8 mouse cellular contexts compared by ENCODE assay signal in the genomic region with DNA sequence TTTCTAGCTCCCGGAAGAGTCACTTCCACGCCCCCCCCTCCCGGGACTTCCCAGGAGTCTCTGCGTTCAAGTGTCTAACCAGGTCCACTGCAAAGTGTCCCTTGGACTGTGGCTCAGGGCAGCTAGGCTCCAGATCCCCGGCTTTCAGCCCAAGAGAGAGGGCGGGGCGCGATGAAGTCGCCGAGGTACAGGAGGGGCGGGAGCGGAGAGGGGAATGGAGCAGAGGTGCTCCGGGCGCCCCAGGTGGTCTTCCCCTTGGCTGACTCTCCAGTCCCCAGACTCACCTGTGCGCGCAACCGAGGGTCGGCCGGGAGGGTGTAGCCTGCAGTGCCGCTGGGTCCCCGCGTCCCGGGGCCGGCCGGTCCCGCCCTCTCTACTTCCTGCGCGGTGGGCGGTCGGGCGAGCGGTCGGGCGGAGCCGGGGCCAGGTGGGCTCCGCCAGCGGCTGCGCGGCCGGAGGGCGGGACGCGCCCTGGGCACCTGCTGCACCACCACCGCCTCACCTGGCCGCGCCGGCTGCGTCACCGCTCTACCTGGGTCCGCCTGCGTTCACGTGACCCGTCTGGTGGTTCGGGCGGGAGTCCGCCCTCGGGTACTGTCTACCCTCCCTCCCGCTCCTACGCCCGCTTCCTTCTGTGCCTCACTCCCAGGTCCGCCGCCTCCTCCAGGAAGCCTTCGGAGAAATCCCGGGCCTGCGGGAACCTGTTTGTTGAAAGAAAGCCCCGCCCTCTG. TPM values are rescaled to one million over a fixed set of nuclear protein-coding genes. Genes with fewer than 3 reads are reported as not detected.
DNase-seq lines count a peak whose midpoint lies in the region; ATAC-seq lines count a peak whose summit lies in the region.

No protein-coding gene starts in this region.

- H3K27ac ChIP-seq in heart, embryonic 11.5 days (ENCODE audit: low read depth, low read length): no peak overlapping the region
- H3K27ac ChIP-seq in embryonic facial prominence, embryonic 11.5 days (replicated peaks; ENCODE audit: low read depth, low read length): no peak overlapping the region
- peak overlapping the region; percentile 59; the same call in 1 of the 2 replicates for H3K27ac ChIP-seq in intestine, embryonic 14.5 days (ENCODE audit: low read depth)
- no peak overlapping the region for H3K27ac ChIP-seq in liver, embryonic 13.5 days
- no peak overlapping the region for H3K27ac ChIP-seq in neural tube, embryonic 14.5 days (ENCODE audit: low read depth, low read length)

- H3K4me2 ChIP-seq in heart, embryonic 11.5 days: peak overlapping the region; percentile 93
- peak overlapping the region; percentile 96 for H3K4me2 ChIP-seq in embryonic facial prominence, embryonic 11.5 days (ENCODE audit: low read depth, low read length)
- H3K4me2 ChIP-seq in intestine, embryonic 14.5 days (ENCODE audit: low read length): peak overlapping the region; percentile 82
- H3K4me2 ChIP-seq in liver, embryonic 13.5 days: peak overlapping the region; percentile 62
- H3K4me2 ChIP-seq in neural tube, embryonic 14.5 days (ENCODE audit: low read depth, low read length): peak overlapping the region; percentile 72

- H3K9me3 ChIP-seq in heart, embryonic 11.5 days (replicated peaks; ENCODE audit: control insufficient read depth, low read length): no peaks in the 10 kb centered on the region
- no peaks in the 10 kb centered on the region for H3K9me3 ChIP-seq in embryonic facial prominence, embryonic 11.5 days (replicated peaks; ENCODE audit: control insufficient read depth, low read length)
- no peaks in the 10 kb centered on the region for H3K9me3 ChIP-seq in intestine, embryonic 14.5 days (ENCODE audit: control insufficient read depth, low read length)
- no peaks in the 10 kb centered on the region for H3K9me3 ChIP-seq in liver, embryonic 13.5 days (replicated peaks)
- no peaks in the 10 kb centered on the region for H3K9me3 ChIP-seq in neural tube, embryonic 14.5 days (ENCODE audit: control insufficient read depth, low read length)

- WGBS in heart, embryonic 11.5 days (ENCODE audit: insufficient replicate concordance): under 1% methylated on average over 60 of the region's 66 CpGs
- WGBS in embryonic facial prominence, embryonic 11.5 days: under 1% methylated on average over 48 of the region's 66 CpGs
- whole genome bisulfite sequencing in intestine, embryonic 14.5 days: under 1% methylated on average over 57 of the region's 66 CpGs
- WGBS in liver, embryonic 13.5 days (ENCODE audit: insufficient replicate concordance): 2% methylated on average over 61 of the region's 66 CpGs
- WGBS in neural tube, embryonic 14.5 days: 2% methylated on average over 47 of the region's 66 CpGs

- H3K27me3 ChIP-seq in heart, embryonic 11.5 days (ENCODE audit: control insufficient read depth, insufficient read depth, low read length): peaks cover 29% of the 10 kb centered on the region
- H3K27me3 ChIP-seq in embryonic facial prominence, embryonic 11.5 days (ENCODE audit: control insufficient read depth, insufficient read depth, low read length): peaks cover 12% of the 10 kb centered on the region
- peaks cover 25% of the 10 kb centered on the region for H3K27me3 ChIP-seq in intestine, embryonic 14.5 days (replicated peaks; ENCODE audit: control insufficient read depth, insufficient read depth, low read length)
- H3K27me3 ChIP-seq in liver, embryonic 13.5 days: peaks cover 36% of the 10 kb centered on the region
- H3K27me3 ChIP-seq in neural tube, embryonic 14.5 days (ENCODE audit: control insufficient read depth, insufficient read depth, low read length): peaks cover 23% of the 10 kb centered on the region

- H3K4me1 ChIP-seq in heart, embryonic 11.5 days (ENCODE audit: control insufficient read depth, insufficient read depth, low read length): peaks cover 10% of the 10 kb centered on the region
- H3K4me1 ChIP-seq in embryonic facial prominence, embryonic 11.5 days (ENCODE audit: control insufficient read depth, insufficient read depth, low read length): peaks cover 4% of the 10 kb centered on the region; the same call in 1 of the 2 replicates
- H3K4me1 ChIP-seq in intestine, embryonic 14.5 days (replicated peaks; ENCODE audit: control insufficient read depth, insufficient read depth, low read length): peaks cover 10% of the 10 kb centered on the region
- peaks cover 7% of the 10 kb centered on the region for H3K4me1 ChIP-seq in liver, embryonic 13.5 days (replicated peaks)
- H3K4me1 ChIP-seq in neural tube, embryonic 14.5 days (ENCODE audit: control insufficient read depth, insufficient read depth, low read length): peaks cover 8% of the 10 kb centered on the region

- H3K4me3 ChIP-seq in heart, embryonic 11.5 days (ENCODE audit: low read depth, low read length): peak overlapping the region; percentile 53
- peak overlapping the region; percentile 52 for H3K4me3 ChIP-seq in embryonic facial prominence, embryonic 11.5 days (ENCODE audit: low read depth, low read length)
- H3K4me3 ChIP-seq in intestine, embryonic 14.5 days (ENCODE audit: low read depth, low read length): peak overlapping the region; percentile 41
- H3K4me3 ChIP-seq in liver, embryonic 13.5 days (replicated peaks): peak overlapping the region; percentile 53
- peak overlapping the region; percentile 34 for H3K4me3 ChIP-seq in neural tube, embryonic 14.5 days (ENCODE audit: low read depth, low read length)

- no peak for ATAC-seq in heart, embryonic 11.5 days (replicated peaks; ENCODE audit: insufficient number of reproducible peaks, low FRiP score, low TSS enrichment)
- ATAC-seq in embryonic facial prominence, embryonic 11.5 days (replicated peaks; ENCODE audit: insufficient number of reproducible peaks, low FRiP score, low TSS enrichment, low read depth): peak; percentile 24; the same call in 1 of the 2 replicates
- peak; percentile 85 for ATAC-seq in intestine, embryonic 14.5 days (replicated peaks; ENCODE audit: low FRiP score, low TSS enrichment, low read depth)
- peak; percentile 24 for ATAC-seq in liver, embryonic 13.5 days (ENCODE audit: low read depth)
- no peak; the same call in 1 of the 2 replicates for ATAC-seq in neural tube, embryonic 14.5 days (ENCODE audit: low read depth)
- no peak for ATAC-seq in erythroid progenitor cell, adult 5-6 weeks (replicated peaks; ENCODE audit: low FRiP score, poor library complexity, severe bottlenecking)

- H3K9ac ChIP-seq in heart, embryonic 11.5 days (ENCODE audit: low read depth, low read length): peak overlapping the region; percentile 61
- peak overlapping the region; percentile 53 for H3K9ac ChIP-seq in embryonic facial prominence, embryonic 11.5 days (replicated peaks; ENCODE audit: low read length)
- H3K9ac ChIP-seq in intestine, embryonic 14.5 days (ENCODE audit: low read length): peak overlapping the region; percentile 47
- peak overlapping the region; percentile 36 for H3K9ac ChIP-seq in liver, embryonic 13.5 days
- H3K9ac ChIP-seq in neural tube, embryonic 14.5 days (replicated peaks; ENCODE audit: low read depth, low read length): 0 out of 2 replicates have a peak overlapping the region, but pooled peaks have one; percentile 32

- DNase-seq in heart, postnatal 4 days: no peak
- peak; percentile 64 for DNase-seq in embryonic facial prominence, embryonic 11.5 days (ENCODE audit: low spot score)
- peak; percentile 79 for DNase-seq in intestine, embryonic 14.5 days (ENCODE audit: low spot score)
- no peak for DNase-seq in liver, embryonic 13.5 days
- no peak for DNase-seq in spleen, adult 12 weeks (ENCODE audit: low spot score)

- H3K36me3 ChIP-seq in heart, embryonic 11.5 days (ENCODE audit: control insufficient read depth, insufficient read depth, low read length): no peaks in the 10 kb centered on the region
- H3K36me3 ChIP-seq in embryonic facial prominence, embryonic 11.5 days (replicated peaks; ENCODE audit: control insufficient read depth, insufficient read depth, low read depth, low read length): no peaks in the 10 kb centered on the region
- no peaks in the 10 kb centered on the region for H3K36me3 ChIP-seq in intestine, embryonic 14.5 days (ENCODE audit: control insufficient read depth, insufficient read depth, low read length)
- no peaks in the 10 kb centered on the region for H3K36me3 ChIP-seq in liver, embryonic 13.5 days
- H3K36me3 ChIP-seq in neural tube, embryonic 14.5 days (ENCODE audit: control insufficient read depth, insufficient read depth, low read length): no peaks in the 10 kb centered on the region

RNA-seq across cellular contexts. Expression of a gene that starts 1.8 kb away (rescaled TPM):
- 1.1 and 1.5 TPM in 2 replicates for polyA plus RNA-seq in heart, embryonic 11.5 days (2014; fragmentation: Nextera tagmentation; extraction: Ambion mirVana)
- 1 to 10 TPM in 1 of 2 experiments, under 1 TPM in 1; 0.99 to 1.0 TPM for total RNA-seq in heart, postnatal 4 days (2021)
- polyA plus RNA-seq in embryonic facial prominence, embryonic 11.5 days (2014; fragmentation: Nextera tagmentation; extraction: Ambion mirVana): 4.8 and 5.6 TPM in 2 replicates
- polyA plus RNA-seq in intestine, embryonic 14.5 days (2014; fragmentation: Nextera tagmentation; extraction: Ambion mirVana): 36.7 and 38.6 TPM in 2 replicates
- polyA plus RNA-seq in liver, embryonic 13.5 days (2015; fragmentation: Nextera tagmentation; extraction: Ambion mirVana): 4.2 and 5.0 TPM in 2 replicates
- 0.46 and 0.62 TPM in 2 replicates for polyA plus RNA-seq in neural tube, embryonic 14.5 days (2014; fragmentation: Nextera tagmentation; extraction: Ambion mirVana)
- not detected in 2 replicates for total RNA-seq in erythroid progenitor cell, adult 5-6 weeks (2015; ENCODE audit: low replicate concordance)
- total RNA-seq in erythroid progenitor cell, adult 5-6 weeks (2017; ENCODE audit: low replicate concordance): not detected in 2 replicates

RNA-seq across cellular contexts. Expression of a gene that starts 36.2 kb away (rescaled TPM):
- polyA plus RNA-seq in heart, embryonic 11.5 days (2014; fragmentation: Nextera tagmentation; extraction: Ambion mirVana): 0.24 TPM in 1 of 2 replicates, not detected in the other
- not detected for total RNA-seq in heart, postnatal 4 days (2021)
- polyA plus RNA-seq in embryonic facial prominence, embryonic 11.5 days (2014; fragmentation: Nextera tagmentation; extraction: Ambion mirVana): not detected in 2 replicates
- 0.22 TPM in 1 of 2 replicates, not detected in the other for polyA plus RNA-seq in intestine, embryonic 14.5 days (2014; fragmentation: Nextera tagmentation; extraction: Ambion mirVana)
- not detected in 2 replicates for polyA plus RNA-seq in liver, embryonic 13.5 days (2015; fragmentation: Nextera tagmentation; extraction: Ambion mirVana)
- not detected in 2 replicates for polyA plus RNA-seq in neural tube, embryonic 14.5 days (2014; fragmentation: Nextera tagmentation; extraction: Ambion mirVana)
- total RNA-seq in erythroid progenitor cell, adult 5-6 weeks (2015; ENCODE audit: low replicate concordance): not detected in 2 replicates
- not detected in 2 replicates for total RNA-seq in erythroid progenitor cell, adult 5-6 weeks (2017; ENCODE audit: low replicate concordance)

Comparison
In these comparisons a context has a peak if more than half of its experiments do, and no peak if none do; other contexts are left out.
1. ATAC-seq: peak in embryonic facial prominence, embryonic 11.5 days (single experiment), intestine, embryonic 14.5 days (single experiment) and liver, embryonic 13.5 days (single experiment); none in heart, embryonic 11.5 days (single experiment), neural tube, embryonic 14.5 days (single experiment) and erythroid progenitor cell, adult 5-6 weeks (single experiment).
2. DNase-seq: peak in embryonic facial prominence, embryonic 11.5 days (single experiment) and intestine, embryonic 14.5 days (single experiment); none in heart, postnatal 4 days (single experiment), liver, embryonic 13.5 days (single experiment) and spleen, adult 12 weeks (single experiment).
3. Peak in every context shown above with its lines, with median percentiles within 50 percentile points of each other: H3K4me2 ChIP-seq, H3K4me3 ChIP-seq and H3K9ac ChIP-seq.